Mouse (Mus musculus) forebrain, embryonic 16.5 days (tissue): ENCODE data around the gene Mark2. TPM values are rescaled to one million over a fixed set of nuclear protein-coding genes. Genes with fewer than 3 reads are reported as not detected.

Experiments used
- ATAC-seq: fragments of 200-750 bp; cut with Nextera tagmentation; 2 replicates; pipeline ENCODE4 v1.8.0; 2017; ENCODE audit warnings: mild to moderate bottlenecking, moderate library complexity
- H3K27ac ChIP-seq: fragments of 300-500 bp; sonication (generic); 2 replicates; pipeline ENCODE4 v1.5.1; 2014; ENCODE audit warnings: low read length, control low read depth
- H3K27me3 ChIP-seq: fragments of 300-500 bp; sonication (generic); replicated peaks from 2 replicates; pipeline ENCODE4 v1.6.1; 2014; ENCODE audit warnings: low read length; ENCODE audit not compliant: control insufficient read depth, insufficient read depth
- H3K36me3 ChIP-seq: fragments of 300-500 bp; sonication (generic); 2 replicates; pipeline ENCODE4 v1.6.1; 2014; ENCODE audit not compliant: control insufficient read depth, insufficient read depth
- H3K4me1 ChIP-seq: fragments of 300-500 bp; sonication (generic); replicated peaks from 2 replicates; pipeline ENCODE4 v1.6.1; 2014; ENCODE audit warnings: low read length; ENCODE audit not compliant: control insufficient read depth, insufficient read depth
- H3K4me2 ChIP-seq: fragments of 300-500 bp; sonication (generic); 2 replicates; pipeline ENCODE4 v1.6.1; 2014; ENCODE audit warnings: mild to moderate bottlenecking, low read length, control low read depth
- H3K4me3 ChIP-seq: fragments of 300-500 bp; sonication (generic); replicated peaks from 2 replicates; pipeline ENCODE4 v1.5.1; 2014; ENCODE audit warnings: mild to moderate bottlenecking, low read length, control low read depth
- H3K9ac ChIP-seq: fragments of 300-500 bp; sonication (generic); replicated peaks from 2 replicates; pipeline ENCODE4 v1.6.1; 2014; ENCODE audit warnings: low read depth, low read length, control low read depth
- H3K9me3 ChIP-seq: fragments of 300-500 bp; sonication (generic); 2 replicates; pipeline ENCODE4 v1.6.1; 2016; ENCODE audit warnings: low read length; ENCODE audit not compliant: control insufficient read depth
- WGBS: fragments of 180-500 bp; shearing (Covaris S2); extraction: QIAGEN DNeasy Blood & Tissue Kit; methylation state at CpG from one replicate; pipeline ENCODE4 v1.1.7; 2014; 5-methylcytosine and 5-hydroxymethylcytosine counted together
- polyA plus RNA-seq: library from polyadenylated mRNA; unstranded; fragments of >200 nt; fragmentation: Nextera tagmentation; extraction: Ambion mirVana; gene quantifications from 2 replicates; pipeline ENCODE4 v1.2.1, GENCODE M21; 2015

Mark2 gene
- polyA plus RNA-seq, 1 experiment from 2014 or later: 43.8 TPM

DNA sequence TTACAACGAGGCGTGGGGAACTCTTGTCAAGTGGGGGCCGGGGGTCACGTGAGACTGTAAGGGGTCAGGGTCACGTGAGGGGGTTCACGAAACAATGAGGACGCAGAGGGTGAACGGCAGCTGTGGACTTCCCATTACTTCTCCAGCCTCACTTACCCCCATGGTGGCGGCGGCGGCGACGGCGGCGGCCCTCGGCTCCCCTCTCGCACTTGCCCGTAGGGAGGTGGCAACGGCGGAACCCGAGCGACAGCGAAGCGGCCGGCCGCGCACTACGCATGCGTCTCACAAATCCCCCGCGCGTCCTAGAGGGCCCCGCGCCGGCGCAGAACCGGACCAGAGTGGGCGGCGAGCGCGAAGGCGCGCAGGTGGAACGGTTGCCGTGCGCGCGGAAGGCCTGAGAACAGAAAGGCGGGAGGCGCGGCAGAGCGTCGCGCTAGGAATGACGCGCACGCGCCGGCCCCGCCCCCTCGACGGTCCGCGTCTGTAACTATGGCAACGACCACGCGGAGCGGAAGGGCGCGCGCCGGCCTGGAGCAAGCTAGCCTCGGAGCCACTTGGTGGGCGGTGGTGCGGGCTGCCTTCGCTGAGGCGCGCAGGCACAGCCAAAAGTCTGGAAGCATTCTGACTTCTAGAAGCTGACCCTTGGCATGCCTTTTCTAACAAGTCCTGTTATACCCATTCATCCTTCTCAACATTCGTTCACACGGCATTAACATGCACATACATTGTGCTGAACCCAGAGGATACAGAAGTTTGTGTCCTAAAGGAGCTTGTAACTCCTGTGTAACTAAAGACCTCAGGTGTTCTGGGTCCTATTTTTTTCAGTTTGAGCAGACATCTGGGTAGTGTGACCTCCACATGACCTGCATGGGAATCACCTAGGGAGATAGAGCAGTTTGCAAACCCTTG is 100.6 kb downstream of the Mark2 start, which contains the start of gene Naa40:
TSS of gene Naa40 (minus strand) at position 402 of the 909 bp plus-strand sequence.
- ATAC-seq: peak; percentile 97
- H3K9me3 ChIP-seq: no peaks in the 10 kb centered on the region
- 0% methylated on average over 80 of the region's 80 CpGs for WGBS
- peak within 1 kb of the TSS; percentile 92 for H3K4me2 ChIP-seq
- peak within 1 kb of the TSS; percentile 80 for H3K27ac ChIP-seq
- peaks cover 18% of the 10 kb centered on the region for H3K4me1 ChIP-seq
- H3K9ac ChIP-seq: peak within 1 kb of the TSS; percentile 76
- no peaks in the 10 kb centered on the region for H3K36me3 ChIP-seq
- H3K4me3 ChIP-seq: peak within 1 kb of the TSS; percentile 80
- no peaks in the 10 kb centered on the region for H3K27me3 ChIP-seq

DNA sequence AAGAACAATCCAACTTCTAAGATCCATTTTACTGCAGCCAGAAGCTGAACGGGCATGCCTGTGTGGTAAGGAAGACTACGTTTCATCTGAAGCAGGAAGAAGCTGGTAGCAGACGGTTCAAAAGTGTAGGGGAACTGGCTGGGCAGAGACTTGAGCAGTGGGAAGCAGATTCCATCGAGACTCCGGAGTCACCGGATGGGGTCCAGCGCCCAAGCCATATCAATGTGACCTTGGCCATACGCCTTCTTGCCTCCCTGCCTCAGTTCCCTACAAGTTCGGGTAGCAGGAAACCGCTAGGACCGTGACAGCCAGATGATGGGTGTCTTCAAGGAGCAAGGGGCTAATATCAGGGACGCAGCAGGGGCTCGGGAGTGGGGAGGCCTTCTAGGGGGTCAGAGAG is 101.4 kb downstream of the Mark2 start:
- Histone ChIP-seq H3K4me2 (peak overlapping the region; percentile 92), H3K9me3 (no peaks in the 10 kb centered on the region), H3K27ac (no peak overlapping the region; the same call in 1 of the 2 replicates), H3K27me3 (no peaks in the 10 kb centered on the region), H3K9ac (peak overlapping the region; percentile 76), H3K4me1 (peaks cover 18% of the 10 kb centered on the region), H3K4me3 (peak overlapping the region; percentile 80), H3K36me3 (no peaks in the 10 kb centered on the region)
- no peak for ATAC-seq
- WGBS: 2% methylated on average over 13 of the region's 13 CpGs

- H3K36me3 ChIP-seq: no peaks in the 10 kb centered on the region
- no peaks in the 10 kb centered on the region for H3K9me3 ChIP-seq
- ATAC-seq: no peak
- peak overlapping the region; percentile 80 for H3K4me3 ChIP-seq
- peaks cover 18% of the 10 kb centered on the region for H3K4me1 ChIP-seq
- H3K27me3 ChIP-seq: no peaks in the 10 kb centered on the region
- H3K27ac ChIP-seq: no peak overlapping the region
- H3K9ac ChIP-seq: peak overlapping the region; percentile 76
- WGBS: 81% methylated on average over 3 of the region's 3 CpGs
- peak overlapping the region; percentile 92 for H3K4me2 ChIP-seq
These were observed 102.1 kb downstream of the Mark2 start for GRCm38 (mm10) chr19:7239574-7239973.

- Histone ChIP-seq H3K4me3 (no peak overlapping the region), H3K4me1 (peaks cover 18% of the 10 kb centered on the region), H3K27ac (no peak overlapping the region), H3K9ac (no peak overlapping the region), H3K4me2 (no peak overlapping the region), H3K9me3 (no peaks in the 10 kb centered on the region), H3K36me3 (peaks cover 6% of the 10 kb centered on the region; the same call in 1 of the 2 replicates), H3K27me3 (no peaks in the 10 kb centered on the region)
- 85% methylated on average over 4 of the region's 4 CpGs for WGBS
- ATAC-seq: no peak
These were observed 104.9 kb downstream of the Mark2 start for GRCm38 (mm10) chr19:7236742-7237141.

GRCm38 (mm10) chr19:7236011-7236410 is 105.6 kb downstream of the Mark2 start:
- peaks cover 8% of the 10 kb centered on the region; the same call in 1 of the 2 replicates for H3K36me3 ChIP-seq
- ATAC-seq: no peak
- no peak overlapping the region for H3K9ac ChIP-seq
- H3K4me3 ChIP-seq: no peak overlapping the region
- H3K9me3 ChIP-seq: no peaks in the 10 kb centered on the region
- WGBS: 86% methylated on average over 2 of the region's 2 CpGs
- no peak overlapping the region for H3K27ac ChIP-seq
- H3K27me3 ChIP-seq: no peaks in the 10 kb centered on the region
- H3K4me1 ChIP-seq: peaks cover 14% of the 10 kb centered on the region
- no peak overlapping the region for H3K4me2 ChIP-seq

DNA sequence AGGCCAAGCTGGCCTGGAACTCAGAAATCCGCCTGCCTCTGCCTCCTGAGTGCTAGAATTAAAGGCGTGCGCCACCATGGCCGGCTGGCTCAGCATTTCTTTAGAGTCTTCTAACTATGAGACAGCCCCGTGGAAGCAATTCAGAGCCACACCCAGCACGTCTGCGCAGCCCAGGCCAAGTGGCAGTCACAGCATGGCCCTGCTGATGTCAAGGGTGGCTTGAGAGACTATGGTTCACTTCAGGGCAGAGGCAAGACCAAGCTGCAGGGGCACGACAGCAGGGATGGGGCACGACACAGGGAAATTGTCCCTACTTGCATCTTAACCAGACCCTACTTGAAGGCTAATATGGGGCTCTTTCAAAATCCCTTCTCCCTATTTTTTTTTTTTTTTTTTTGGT is 106.2 kb downstream of the Mark2 start:
- H3K4me3 ChIP-seq: no peak overlapping the region
- peaks cover 14% of the 10 kb centered on the region for H3K4me1 ChIP-seq
- peaks cover 8% of the 10 kb centered on the region; the same call in 1 of the 2 replicates for H3K36me3 ChIP-seq
- no peak overlapping the region for H3K27ac ChIP-seq
- no peak overlapping the region for H3K4me2 ChIP-seq
- no peak overlapping the region for H3K9ac ChIP-seq
- H3K27me3 ChIP-seq: no peaks in the 10 kb centered on the region
- no peak for ATAC-seq
- no peaks in the 10 kb centered on the region for H3K9me3 ChIP-seq
- WGBS: 93% methylated on average over 9 of the region's 9 CpGs

DNA sequence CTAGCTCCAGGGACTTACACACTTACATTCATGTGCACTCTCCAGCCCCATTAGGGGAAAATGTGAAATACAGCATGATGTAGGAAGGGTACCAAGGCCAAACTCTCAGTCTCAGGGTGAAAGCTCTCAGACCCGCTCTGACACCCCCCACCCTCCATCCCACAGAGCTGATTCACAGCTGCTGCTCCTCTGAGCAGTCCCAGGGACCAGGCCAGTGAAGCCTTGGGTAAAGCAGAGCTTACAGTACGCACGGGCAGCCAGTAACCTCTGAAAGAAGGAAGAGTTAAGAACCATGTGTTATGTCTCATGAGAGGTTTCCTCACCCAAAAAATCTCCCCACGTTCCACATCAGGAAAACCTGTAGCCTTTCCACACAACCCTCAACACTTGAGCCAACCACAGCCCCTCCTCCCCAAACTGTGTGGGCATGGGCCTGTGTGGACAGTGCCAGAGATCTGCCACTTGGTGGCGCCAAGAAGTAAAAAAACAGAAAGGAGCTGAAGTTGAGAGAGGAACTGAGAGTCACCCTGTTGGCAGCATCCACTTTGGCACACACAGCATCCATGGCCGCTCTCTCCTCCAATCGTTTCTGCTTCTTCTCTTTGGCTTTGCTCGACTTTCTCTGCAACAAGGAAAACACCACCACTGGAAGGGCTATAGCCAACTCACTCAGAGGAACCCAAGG is 107.0 kb downstream of the Mark2 start:
- Histone ChIP-seq H3K36me3 (peaks cover 9% of the 10 kb centered on the region; the same call in 1 of the 2 replicates), H3K4me3 (no peak overlapping the region), H3K9ac (no peak overlapping the region), H3K9me3 (no peaks in the 10 kb centered on the region), H3K4me1 (peaks cover 6% of the 10 kb centered on the region), H3K4me2 (no peak overlapping the region), H3K27ac (no peak overlapping the region), H3K27me3 (no peaks in the 10 kb centered on the region)
- 44% methylated on average over 8 of the region's 8 CpGs for WGBS
- ATAC-seq: peak; percentile 94

- no peak for ATAC-seq
- H3K9ac ChIP-seq: no peak overlapping the region
- H3K9me3 ChIP-seq: no peaks in the 10 kb centered on the region
- H3K36me3 ChIP-seq: peaks cover 26% of the 10 kb centered on the region
- no peak overlapping the region for H3K27ac ChIP-seq
- H3K27me3 ChIP-seq: no peaks in the 10 kb centered on the region
- H3K4me2 ChIP-seq: no peak overlapping the region
- H3K4me3 ChIP-seq: no peak overlapping the region
- 82% methylated on average over 6 of the region's 6 CpGs for WGBS
- H3K4me1 ChIP-seq: no peaks in the 10 kb centered on the region
These were observed 115.1 kb downstream of the Mark2 start for GRCm38 (mm10) chr19:7226511-7226914.
